Mouse (Mus musculus) heart, adult 2 months (tissue): ENCODE data around the gene Rab31. TPM values are rescaled to one million over a fixed set of nuclear protein-coding genes. Genes with fewer than 3 reads are reported as not detected.

Source experiments
- DNase-seq, 2 experiments: peaks; one replicate each; pipeline ENCODE4 v3.0.0; 2021
- H3K27ac ChIP-seq: fragments of 200-600 bp; 2 replicates; pipeline ENCODE4 v1.8.1; 2022
- H3K27me3 ChIP-seq: fragments of 200-500 bp; 2 replicates; pipeline ENCODE4 v1.6.1; 2012; ENCODE audit warnings: mild to moderate bottlenecking, low read length, inconsistent platforms, mixed read lengths; ENCODE audit not compliant: control insufficient read depth, insufficient read depth
- H3K36me3 ChIP-seq: fragments of 200-500 bp; 2 replicates; pipeline ENCODE4 v1.6.1; 2012; ENCODE audit warnings: low read length, inconsistent platforms; ENCODE audit not compliant: control insufficient read depth, insufficient read depth
- H3K4me1 ChIP-seq: fragments of 200-500 bp; 2 replicates; pipeline ENCODE4 v1.6.1; 2011; ENCODE audit warnings: low read length; ENCODE audit not compliant: control insufficient read depth, insufficient read depth
- H3K4me3 ChIP-seq: fragments of 200-600 bp; 2 replicates; pipeline ENCODE4 v1.8.1; 2022
- H3K79me2 ChIP-seq: fragments of 200-500 bp; replicated peaks from 2 replicates; pipeline ENCODE4 v1.6.1; 2012; ENCODE audit warnings: mild to moderate bottlenecking, inconsistent platforms, low read length, moderate library complexity, mixed read lengths; ENCODE audit not compliant: control insufficient read depth, insufficient read depth
- H3K9ac ChIP-seq: fragments of 200-500 bp; 2 replicates; pipeline ENCODE4 v1.6.1; 2012; ENCODE audit warnings: low read depth, mild to moderate bottlenecking, control low read depth, inconsistent platforms, low read length, mixed read lengths
- CTCF ChIP-seq: fragments of 200-600 bp; IDR thresholded peaks from 2 replicates; pipeline ENCODE4 v1.8.1; 2022; ENCODE audit warnings: antibody characterized with exemption, mild to moderate bottlenecking, moderate library complexity
- EP300 ChIP-seq: fragments of 200-500 bp; IDR thresholded peaks from 2 replicates; pipeline ENCODE4 v1.6.1; 2011; ENCODE audit warnings: low read depth, low read length, control low read depth; ENCODE audit not compliant: insufficient read depth
- POLR2A ChIP-seq: fragments of 200-500 bp; IDR thresholded peaks from 2 replicates; pipeline ENCODE4 v1.6.1; 2011; ENCODE audit warnings: mild to moderate bottlenecking, low read depth, low read length, control low read depth; ENCODE audit not compliant: insufficient read depth
- WGBS: fragments of 180-500 bp; shearing (Covaris S2); methylation state at CpG from one replicate; pipeline ENCODE4 v1.1.7; 2018; 5-methylcytosine and 5-hydroxymethylcytosine counted together
- intact Hi-C: fragments of 180-260 bp; cut with DNase I; formaldehyde crosslinking; loops from one replicate; pipeline ENCODE4 v1.15.1; 2025
- polyA plus RNA-seq: library from polyadenylated mRNA; depleted of rRNA; stranded (reverse); fragments of >200 nt; gene quantifications from 2 replicates; pipeline ENCODE4 v1.2.3, GENCODE M21; 2012
- total RNA-seq, 2 experiments: library from RNA; stranded (reverse); gene quantifications; 2 replicates each; pipeline ENCODE4 v1.2.3; 2021

Gene Rab31
- total and polyA plus RNA-seq, 3 experiments: 12.5 to 16.5 (median 13.0) TPM

DNA sequence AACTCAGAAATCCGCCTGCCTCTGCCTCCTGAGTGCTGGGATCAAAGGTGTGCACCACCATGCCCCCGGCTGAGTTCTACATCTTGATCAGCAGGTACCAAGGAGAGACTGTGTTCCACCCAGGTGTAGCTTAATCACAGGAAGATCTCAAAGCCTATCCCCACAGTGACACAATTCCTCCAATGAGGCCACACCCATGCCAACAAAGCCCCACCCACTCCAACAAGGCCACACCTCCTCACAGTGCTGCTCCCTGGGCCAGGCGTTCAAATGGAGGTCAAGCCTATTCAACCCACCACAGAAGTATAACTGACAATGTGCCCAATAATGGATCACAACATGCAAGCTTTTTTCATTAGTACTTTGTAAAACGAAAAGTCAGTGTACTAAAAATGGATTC, 4.9 kb upstream of the Rab31 start:
- no peak for DNase-seq
- Histone ChIP-seq H3K36me3 (no peaks in the 10 kb centered on the region), H3K27me3 (no peaks in the 10 kb centered on the region), H3K9ac (no peak overlapping the region), H3K4me1 (no peaks in the 10 kb centered on the region; the same call in 1 of the 2 replicates), H3K4me3 (no peak overlapping the region), H3K79me2 (no peaks in the 10 kb centered on the region), H3K27ac (no peak overlapping the region)
- 91% methylated on average over 4 of the region's 4 CpGs for WGBS
- intact Hi-C loops: no loop called here
- TF ChIP-seq POLR2A (no peak), CTCF (no peak), EP300 (no peak)

DNA sequence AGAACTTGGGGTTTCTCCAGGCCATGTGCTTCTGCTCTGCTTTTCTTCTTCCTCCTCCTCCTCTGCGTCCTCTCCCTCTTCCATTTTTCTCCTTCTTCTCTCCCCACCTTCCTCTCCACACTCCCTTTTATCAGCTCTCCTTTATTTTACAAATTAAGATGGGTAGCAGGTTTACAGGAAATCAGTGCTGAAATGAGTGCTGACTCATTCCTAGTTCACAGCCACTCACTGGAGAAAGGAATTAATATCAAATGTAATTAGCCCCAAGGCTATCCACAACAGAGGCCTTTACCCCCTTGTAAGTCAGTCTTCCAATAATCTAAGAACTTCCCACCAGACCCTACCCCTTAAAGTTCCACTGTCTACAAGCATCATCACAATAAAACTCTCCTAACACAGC, 3.7 kb upstream of the Rab31 start:
- DNase-seq: no peak
- intact Hi-C loops: no loop called here
- 83% methylated on average over 1 of the region's 1 CpGs for WGBS
- Histone ChIP-seq H3K27ac (no peak overlapping the region), H3K4me3 (no peak overlapping the region), H3K36me3 (no peaks in the 10 kb centered on the region), H3K79me2 (no peaks in the 10 kb centered on the region), H3K9ac (no peak overlapping the region), H3K4me1 (no peaks in the 10 kb centered on the region; the same call in 1 of the 2 replicates), H3K27me3 (no peaks in the 10 kb centered on the region)
- TF ChIP-seq POLR2A (no peak), EP300 (no peak), CTCF (no peak)

DNA sequence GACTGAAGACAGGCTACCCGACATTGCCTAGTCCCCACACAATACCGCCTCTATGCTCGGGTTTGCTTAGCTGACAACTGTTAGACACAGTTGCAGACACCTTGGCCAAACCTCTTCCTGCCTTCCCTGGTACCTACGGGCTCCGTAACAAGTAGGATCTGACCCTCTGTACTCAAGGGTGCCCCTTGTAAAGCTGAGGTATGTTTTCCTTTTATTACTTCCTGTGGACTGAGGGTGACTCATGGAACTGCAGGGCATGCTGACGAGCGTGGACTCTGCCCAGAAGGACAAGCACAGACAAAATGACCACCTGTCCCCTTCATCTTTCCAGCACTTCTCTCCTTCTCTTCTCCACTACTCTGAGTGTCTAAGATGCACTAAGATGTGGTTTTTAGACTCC, 1.9 kb upstream of the Rab31 start:
- Histone ChIP-seq H3K4me1 (peaks cover 6% of the 10 kb centered on the region), H3K27ac (no peak overlapping the region), H3K9ac (no peak overlapping the region), H3K4me3 (no peak overlapping the region), H3K36me3 (no peaks in the 10 kb centered on the region), H3K27me3 (no peaks in the 10 kb centered on the region), H3K79me2 (peaks cover 5% of the 10 kb centered on the region; the same call in 1 of the 2 replicates)
- TF ChIP-seq POLR2A (no peak), EP300 (no peak), CTCF (no peak)
- WGBS: 57% methylated on average over 7 of the region's 7 CpGs
- intact Hi-C loops: loop anchor here (5.0 kb wide), 1 partner anchor 62 kb away; no protein-coding TSS in a partner anchor
- no peak for DNase-seq

DNA sequence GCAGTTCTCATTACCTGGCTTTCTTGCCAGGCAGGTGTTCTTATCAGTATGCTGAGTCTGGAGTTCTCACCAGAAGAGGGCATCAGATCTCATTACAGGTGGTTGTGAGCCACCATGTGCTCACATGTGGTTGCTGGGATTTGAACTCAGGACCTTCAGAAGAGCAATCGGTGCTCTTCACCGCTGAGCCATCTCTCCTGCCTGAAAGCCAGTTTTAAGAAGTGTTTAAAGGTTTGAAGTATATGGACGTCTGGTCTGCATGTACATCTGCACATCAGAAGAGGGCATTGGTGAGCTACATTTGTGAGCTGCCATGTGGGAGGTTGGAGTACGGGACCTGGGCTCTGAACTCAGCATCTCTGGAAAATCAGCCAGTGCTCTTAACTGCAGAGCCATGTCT, 1.1 kb upstream of the Rab31 start:
- WGBS: 79% methylated on average over 4 of the region's 4 CpGs
- peaks cover 14% of the 10 kb centered on the region for H3K4me1 ChIP-seq
- H3K27ac ChIP-seq: no peak overlapping the region
- peaks cover 5% of the 10 kb centered on the region; the same call in 1 of the 2 replicates for H3K79me2 ChIP-seq
- no peak overlapping the region for H3K4me3 ChIP-seq
- TF ChIP-seq CTCF (peak; percentile 55), EP300 (no peak), POLR2A (no peak)
- no peak for DNase-seq
- no peaks in the 10 kb centered on the region for H3K36me3 ChIP-seq
- H3K27me3 ChIP-seq: no peaks in the 10 kb centered on the region
- intact Hi-C loops: loop anchor here (5.0 kb wide), 1 partner anchor 61 kb away; no protein-coding TSS in a partner anchor
- no peak overlapping the region for H3K9ac ChIP-seq

DNA sequence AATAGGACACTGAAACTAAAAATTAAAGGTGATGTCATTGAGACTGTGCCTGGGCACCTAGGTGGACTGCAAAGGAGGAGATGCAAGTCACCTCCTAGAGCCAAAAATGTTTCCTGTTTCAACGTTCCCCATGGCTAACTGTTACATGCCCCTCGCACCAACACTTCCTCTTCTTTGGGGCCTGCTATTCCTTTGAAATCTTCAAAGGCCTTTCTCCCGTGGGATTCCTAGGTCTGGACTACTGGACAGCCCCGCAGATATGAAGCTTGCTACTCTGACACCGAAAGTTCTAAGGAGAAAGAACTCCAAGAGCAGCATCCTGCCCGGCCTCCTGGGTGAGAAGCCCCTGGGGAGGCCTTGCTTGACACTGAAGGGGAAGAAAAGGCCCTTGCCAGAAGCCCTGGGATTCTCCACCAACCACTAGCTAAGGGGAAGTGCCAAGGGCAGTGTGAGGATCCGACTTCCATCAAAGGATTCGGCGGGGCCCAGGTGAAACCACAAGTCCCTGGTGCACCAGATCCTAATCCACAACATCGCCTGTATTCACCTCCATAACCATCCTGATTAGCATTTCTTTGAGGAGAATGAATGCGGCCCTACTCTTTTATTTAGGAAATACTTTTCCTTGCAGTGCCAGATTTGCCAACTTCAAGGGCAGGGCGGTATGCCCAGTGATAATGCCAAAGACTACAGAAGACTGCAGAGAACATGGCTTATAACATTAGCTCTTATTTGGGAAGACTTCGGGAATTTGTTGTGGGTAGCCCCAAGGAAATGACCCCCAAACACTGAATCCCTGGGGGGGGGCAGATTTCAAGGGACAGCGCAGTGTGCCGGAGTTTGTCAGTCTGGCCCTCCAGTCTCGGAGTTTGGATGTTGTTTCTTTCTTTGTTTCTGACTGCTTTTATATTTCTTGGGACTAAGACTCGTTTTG, 1.3 kb downstream of the Rab31 start:
- intact Hi-C loops: loop anchor here (5.0 kb wide), 1 partner anchor 59 kb away; no protein-coding TSS in a partner anchor
- WGBS: 29% methylated on average over 17 of the region's 17 CpGs
- peak; percentile 54 to 55 for DNase-seq
- Histone ChIP-seq H3K4me1 (peaks cover 20% of the 10 kb centered on the region), H3K27me3 (no peaks in the 10 kb centered on the region), H3K9ac (peak overlapping the region; percentile 84), H3K27ac (peak overlapping the region; percentile 87), H3K36me3 (no peaks in the 10 kb centered on the region), H3K4me3 (peak overlapping the region; percentile 82), H3K79me2 (peaks cover 5% of the 10 kb centered on the region; the same call in 1 of the 2 replicates)
- TF ChIP-seq EP300 (no peak), POLR2A (no peak), CTCF (no peak)

DNA sequence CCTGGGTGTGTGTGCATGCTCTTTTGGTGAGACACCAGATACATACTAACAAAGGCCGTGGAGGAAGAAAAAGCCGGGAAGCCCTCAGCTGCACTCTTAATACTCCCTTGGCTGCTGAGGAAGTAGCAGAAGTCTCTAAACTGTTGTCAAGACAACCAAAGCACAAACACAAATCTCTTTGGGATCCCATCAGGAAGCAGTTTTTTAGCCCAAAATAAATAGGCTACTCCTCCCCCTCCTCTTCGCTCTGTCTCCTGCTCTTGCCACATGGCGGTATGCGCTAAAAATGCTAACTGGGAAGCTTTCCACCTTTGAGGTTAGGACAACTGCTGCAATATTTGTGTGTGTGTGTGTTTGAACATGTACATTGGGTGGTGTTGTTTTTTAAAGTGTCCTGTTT, 4.1 kb downstream of the Rab31 start:
- TF ChIP-seq EP300: no peak
- no peak for TF ChIP-seq CTCF
- H3K27me3 ChIP-seq: no peaks in the 10 kb centered on the region
- peaks cover 7% of the 10 kb centered on the region for H3K79me2 ChIP-seq
- H3K27ac ChIP-seq: peak overlapping the region; percentile 17; the same call in 1 of the 2 replicates
- H3K9ac ChIP-seq: no peak overlapping the region
- peak in 1 of 2 experiments; percentile 45 for DNase-seq
- peaks cover 22% of the 10 kb centered on the region for H3K4me1 ChIP-seq
- intact Hi-C loops: loop anchor here (2.0 kb wide), 1 partner anchor 40 kb away; no protein-coding TSS in a partner anchor
- H3K4me3 ChIP-seq: no peak overlapping the region
- WGBS: 31% methylated on average over 5 of the region's 5 CpGs
- H3K36me3 ChIP-seq: no peaks in the 10 kb centered on the region
